Mouse (Mus musculus) adrenal gland, postnatal 14 days (tissue): ENCODE data around the gene Nfkb1. TPM values are rescaled to one million over a fixed set of nuclear protein-coding genes. Genes with fewer than 3 reads are reported as not detected.
A peak's percentile ranks its signal among the peaks of the same experiment; 100 is the strongest.

Experiments used
- DNase-seq: peaks from one replicate; pipeline ENCODE4 v3.0.0; 2021; ENCODE audit warnings: mixed read lengths
- total RNA-seq: library from RNA; stranded (reverse); gene quantifications from 2 replicates; pipeline ENCODE4 v1.2.3, GENCODE M21; 2021

Nfkb1 gene
- total RNA-seq, 1 experiment from 2014 or later = 55.2 TPM

- DNase-seq = no peak
These were observed 11.3 kb upstream of the Nfkb1 start for GRCm38 (mm10) chr3:135702658-135703057.

- DNase-seq = no peak
These were observed 8.3 kb upstream of the Nfkb1 start for GRCm38 (mm10) chr3:135699523-135700264.

GRCm38 (mm10) chr3:135698466-135698975, 7.2 kb upstream of the Nfkb1 start:
- DNase-seq = no peak

- no peak for DNase-seq
These were observed 4.9 kb upstream of the Nfkb1 start for GRCm38 (mm10) chr3:135696262-135696661.

- peak; percentile 79 for DNase-seq
These were observed 1.7 kb upstream of the Nfkb1 start for GRCm38 (mm10) chr3:135692999-135693398.

- peak; percentile 77 for DNase-seq
These were observed 668 bp downstream of the Nfkb1 start for GRCm38 (mm10) chr3:135690568-135691190.

- no peak for DNase-seq
These were observed 1.4 kb downstream of the Nfkb1 start for GRCm38 (mm10) chr3:135689773-135690567.

- no peak for DNase-seq
These were observed 2.2 kb downstream of the Nfkb1 start for GRCm38 (mm10) chr3:135688970-135689772.

- DNase-seq = no peak
These were observed 3.4 kb downstream of the Nfkb1 start for GRCm38 (mm10) chr3:135687965-135688364.

- no peak for DNase-seq
These were observed 4.9 kb downstream of the Nfkb1 start for GRCm38 (mm10) chr3:135686419-135686818.

- no peak for DNase-seq
These were observed 8.1 kb downstream of the Nfkb1 start for GRCm38 (mm10) chr3:135683275-135683674.

- no peak for DNase-seq
These were observed 9.1 kb downstream of the Nfkb1 start for GRCm38 (mm10) chr3:135682240-135682639.

GRCm38 (mm10) chr3:135681272-135681783, 10.0 kb downstream of the Nfkb1 start:
- no peak for DNase-seq

GRCm38 (mm10) chr3:135680213-135680843, 11.0 kb downstream of the Nfkb1 start:
- peak; percentile 46 for DNase-seq

GRCm38 (mm10) chr3:135677064-135677463, 14.3 kb downstream of the Nfkb1 start:
- no peak for DNase-seq

GRCm38 (mm10) chr3:135676364-135676763, 15.0 kb downstream of the Nfkb1 start:
- no peak for DNase-seq

GRCm38 (mm10) chr3:135675480-135675879, 15.9 kb downstream of the Nfkb1 start:
- DNase-seq = no peak

GRCm38 (mm10) chr3:135674716-135675392, 16.5 kb downstream of the Nfkb1 start:
- peak; percentile 43 for DNase-seq

GRCm38 (mm10) chr3:135673695-135674094, 17.7 kb downstream of the Nfkb1 start:
- no peak for DNase-seq

- no peak for DNase-seq
These were observed 18.3 kb downstream of the Nfkb1 start for GRCm38 (mm10) chr3:135673041-135673440.

- no peak for DNase-seq
These were observed 19.2 kb downstream of the Nfkb1 start for GRCm38 (mm10) chr3:135672135-135672534.
